Mouse (Mus musculus): ENCODE measurements around the gene Olfr223. TPM values are rescaled to one million over a fixed set of nuclear protein-coding genes. Genes with fewer than 3 reads are reported as not detected.

The Olfr223 gene
- polyA plus RNA-seq, 1 experiment from 2014 or later: not detected

DNA sequence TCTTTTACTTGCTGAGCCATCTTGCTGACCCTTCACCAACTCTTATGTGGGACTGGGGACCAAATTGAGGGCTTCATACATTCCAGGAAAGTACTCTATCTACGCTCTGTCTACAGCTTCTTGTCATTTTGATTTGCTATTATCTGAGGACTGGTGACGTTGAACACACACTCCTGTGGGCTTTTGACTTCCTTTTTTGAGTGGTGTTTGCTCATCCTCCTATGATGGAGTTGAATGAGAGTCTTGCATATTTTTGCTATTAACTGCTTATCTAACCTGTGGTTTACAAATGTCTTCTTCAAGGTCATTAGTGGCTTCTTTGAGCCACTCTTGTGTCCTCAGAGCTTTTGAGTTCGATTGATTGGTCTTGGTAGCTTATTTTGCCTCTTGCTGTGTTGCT lies 53.0 kb downstream of the Olfr223 start:
- Histone ChIP-seq H3K27ac (ENCODE audit: low read length) (no peak overlapping the region), H3K27me3 (ENCODE audit: control insufficient read depth, insufficient read depth, low read length) (no peaks in the 10 kb centered on the region), H3K4me2 (ENCODE audit: low read depth, low read length) (no peak overlapping the region), H3K9ac (ENCODE audit: low read length) (no peak overlapping the region), H3K4me1 (ENCODE audit: control insufficient read depth, insufficient read depth, low read length) (peaks cover 10% of the 10 kb centered on the region), H3K9me3 (replicated peaks; ENCODE audit: control insufficient read depth, low read length) (no peaks in the 10 kb centered on the region), H3K36me3 (ENCODE audit: control insufficient read depth, insufficient read depth, low read length) (no peaks in the 10 kb centered on the region), H3K4me3 (replicated peaks; ENCODE audit: low read length) (no peak overlapping the region)
- ATAC-seq (ENCODE audit: insufficient read depth, low FRiP score): no peak
- WGBS: 63% methylated on average over 3 of the region's 3 CpGs

Other genes with a start within 250 kb of the Olfr223 start
- gene Prss38, start 217.6 kb downstream of the Olfr223 start, polyA plus RNA-seq (2015; fragmentation: Nextera tagmentation; extraction: Ambion mirVana): not detected in 2 replicates
- gene Jmjd4, start 143.2 kb downstream of the Olfr223 start, polyA plus RNA-seq (2015; fragmentation: Nextera tagmentation; extraction: Ambion mirVana): 9.0 and 9.3 TPM in 2 replicates
- gene Snap47, start 142.1 kb downstream of the Olfr223 start, polyA plus RNA-seq (2015; fragmentation: Nextera tagmentation; extraction: Ambion mirVana): 99.0 and 101 TPM in 2 replicates
- gene Zfp867, start 120.8 kb downstream of the Olfr223 start, polyA plus RNA-seq (2015; fragmentation: Nextera tagmentation; extraction: Ambion mirVana): 6.7 and 6.8 TPM in 2 replicates
- 16.4 and 18.2 TPM in 2 replicates for gene Zkscan17, start 66.5 kb downstream of the Olfr223 start, polyA plus RNA-seq (2015; fragmentation: Nextera tagmentation; extraction: Ambion mirVana)
- 0.49 and 0.62 TPM in 2 replicates for gene Nlrp3, start 51.7 kb downstream of the Olfr223 start, polyA plus RNA-seq (2015; fragmentation: Nextera tagmentation; extraction: Ambion mirVana)
- gene Olfr222, start 17.1 kb downstream of the Olfr223 start, polyA plus RNA-seq (2015; fragmentation: Nextera tagmentation; extraction: Ambion mirVana): not detected in 2 replicates
- 45.6 and 46.7 TPM in 2 replicates for gene Mprip, start 68.0 kb upstream of the Olfr223 start, polyA plus RNA-seq (2015; fragmentation: Nextera tagmentation; extraction: Ambion mirVana)
- gene Pld6, start 194.4 kb upstream of the Olfr223 start, polyA plus RNA-seq (2015; fragmentation: Nextera tagmentation; extraction: Ambion mirVana): 6.0 and 7.7 TPM in 2 replicates
- gene Flcn, start 216.7 kb upstream of the Olfr223 start, polyA plus RNA-seq (2015; fragmentation: Nextera tagmentation; extraction: Ambion mirVana): 34.1 and 35.6 TPM in 2 replicates
- 29.4 and 31.6 TPM in 2 replicates for gene Nt5m, start 246.2 kb upstream of the Olfr223 start, polyA plus RNA-seq (2015; fragmentation: Nextera tagmentation; extraction: Ambion mirVana)
- 172 and 174 TPM in 2 replicates for gene Cops3, start 246.5 kb upstream of the Olfr223 start, polyA plus RNA-seq (2015; fragmentation: Nextera tagmentation; extraction: Ambion mirVana)

Data from stomach, embryonic 16.5 days (tissue).